Mouse (Mus musculus) megakaryocyte, embryonic 14.5 days (primary cell): ENCODE results near the gene Srpk2.

Experiments
- FLI1 ChIP-seq: IDR thresholded peaks from 2 replicates; pipeline ENCODE4 v1.6.1; 2012; ENCODE audit warnings: low read length, inconsistent platforms, mixed read lengths
- GATA1 ChIP-seq: IDR thresholded peaks from 3 replicates; pipeline ENCODE4 v1.6.1; 2012; ENCODE audit warnings: mixed read lengths, low read length, inconsistent platforms, borderline replicate concordance

DNA sequence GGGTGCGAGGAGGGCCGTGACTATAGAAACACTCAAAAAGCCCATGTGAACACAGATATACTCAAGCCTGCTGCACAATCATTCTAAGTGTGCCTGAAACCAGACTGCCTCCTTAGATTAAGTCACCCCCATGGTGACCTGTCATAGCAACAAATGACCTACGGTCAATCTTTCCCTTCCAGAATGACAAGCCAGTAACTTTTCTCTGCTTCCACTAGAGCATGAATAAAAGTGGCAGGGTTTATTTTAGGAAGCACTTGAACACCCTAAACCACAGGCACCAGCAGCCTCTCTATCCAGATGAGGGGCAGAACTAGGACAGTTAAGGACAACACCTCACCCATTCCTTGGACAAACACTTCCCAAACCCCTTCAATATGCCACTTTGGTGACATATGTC, 164.7 kb downstream of the Srpk2 start:
- TF ChIP-seq GATA1 (no peak), FLI1 (no peak)
